Mouse (Mus musculus) E14TG2a.4 (cell line): ENCODE results near the gene Tmprss4.

Experiments used
- CTCF ChIP-seq: conservative IDR thresholded peaks from 2 replicates; pipeline ENCODE4 v1.5.1; 2014; ENCODE audit warnings: low read length
- NANOG ChIP-seq: IDR thresholded peaks from 2 replicates; pipeline ENCODE4 v1.6.1; 2014; ENCODE audit warnings: borderline replicate concordance, low read length, mixed read lengths
- POU5F1 ChIP-seq: IDR thresholded peaks from 2 replicates; pipeline ENCODE4 v1.6.1; 2014; ENCODE audit warnings: low read length, borderline replicate concordance

GRCm38 (mm10) chr9:45185250-45185649, 18.6 kb downstream of the Tmprss4 start:
- TF ChIP-seq CTCF: no peak
- TF ChIP-seq POU5F1: no peak
- no peak for TF ChIP-seq NANOG
